Mouse (Mus musculus) kidney, postnatal 10 days (tissue): ENCODE data around the gene Poc1a.
A peak's percentile ranks its signal among the peaks of the same experiment; 100 is the strongest.

ENCODE experiments used
- DNase-seq: peaks from one replicate; pipeline ENCODE4 v3.0.0; 2021; ENCODE audit warnings: mixed read lengths

Gene Poc1a

GRCm38 (mm10) chr9:106265358-106266075, 15.3 kb upstream of the Poc1a start:
- no peak for DNase-seq

GRCm38 (mm10) chr9:106266936-106267657, 13.8 kb upstream of the Poc1a start:
- DNase-seq: no peak

- DNase-seq: no peak
These were observed 12.4 kb upstream of the Poc1a start for GRCm38 (mm10) chr9:106268421-106268820.

- DNase-seq: no peak
These were observed 11.6 kb upstream of the Poc1a start for GRCm38 (mm10) chr9:106269076-106269788.

- no peak for DNase-seq
These were observed 11.0 kb upstream of the Poc1a start for GRCm38 (mm10) chr9:106269879-106270278.

GRCm38 (mm10) chr9:106270656-106271055, 10.2 kb upstream of the Poc1a start:
- no peak for DNase-seq

- DNase-seq: no peak
These were observed 8.6 kb upstream of the Poc1a start for GRCm38 (mm10) chr9:106272288-106272687.

GRCm38 (mm10) chr9:106273276-106273675, 7.6 kb upstream of the Poc1a start:
- no peak for DNase-seq

- DNase-seq: no peak
These were observed 7.1 kb upstream of the Poc1a start for GRCm38 (mm10) chr9:106273791-106274190.

GRCm38 (mm10) chr9:106274652-106275180, 6.1 kb upstream of the Poc1a start:
- no peak for DNase-seq

GRCm38 (mm10) chr9:106275806-106276205, 5.1 kb upstream of the Poc1a start:
- DNase-seq: no peak

- DNase-seq: peak; percentile 76
These were observed 475 bp upstream of the Poc1a start for GRCm38 (mm10) chr9:106280386-106280785.

- DNase-seq: no peak
These were observed 1.2 kb downstream of the Poc1a start for GRCm38 (mm10) chr9:106282024-106282423.

GRCm38 (mm10) chr9:106287165-106287564, 6.3 kb downstream of the Poc1a start:
- DNase-seq: no peak

- DNase-seq: peak; percentile 91
These were observed 8.0 kb downstream of the Poc1a start for GRCm38 (mm10) chr9:106288864-106289263.

GRCm38 (mm10) chr9:106289841-106290240, 9.0 kb downstream of the Poc1a start:
- DNase-seq: no peak

- no peak for DNase-seq
These were observed 9.8 kb downstream of the Poc1a start for GRCm38 (mm10) chr9:106290636-106291122.

GRCm38 (mm10) chr9:106293569-106294156, 12.8 kb downstream of the Poc1a start:
- DNase-seq: no peak

GRCm38 (mm10) chr9:106296637-106297174, 15.8 kb downstream of the Poc1a start:
- no peak for DNase-seq

- no peak for DNase-seq
These were observed 19.4 kb downstream of the Poc1a start for GRCm38 (mm10) chr9:106300176-106300803.

GRCm38 (mm10) chr9:106300949-106301348, 20.1 kb downstream of the Poc1a start:
- DNase-seq: no peak
